Mouse (Mus musculus) adrenal gland, postnatal 36 days (tissue): ENCODE data around the gene Gm4131. TPM values are rescaled to one million over a fixed set of nuclear protein-coding genes. Genes with fewer than 3 reads are reported as not detected.
"Not testable (repeated sequence)": the region's sequence is repeated elsewhere in the genome, so short reads cannot be mapped to it uniquely, and the experiment has no call there.

ENCODE experiments used
- DNase-seq, 2 experiments: peaks; one replicate each; pipeline ENCODE4 v3.0.0; 2021; ENCODE audit warnings: mixed read lengths in 1 of 2
- long read RNA-seq, 2 experiments: library from polyadenylated mRNA; stranded (forward); transcript quantifications; one replicate each; pipeline ENCODE4 v2.0.0; 2021; ENCODE audit warnings: borderline sequencing depth in 2 of 2
- total RNA-seq, 2 experiments: library from RNA; stranded (reverse); gene quantifications; 2 replicates each; pipeline ENCODE4 v1.2.3; 2021

Gene Gm4131
- not detected for total RNA-seq
- long read RNA-seq, experiment 1 = 0 reads
- long read RNA-seq, experiment 2 = 0 reads

- not testable (repeated sequence) for DNase-seq
Observed at GRCm38 (mm10) chr14:62566821-62567220, at the start of gene Gm4131. Gm4131 (minus strand) TSS chr14:62566921.

- no peak for DNase-seq
Observed at GRCm38 (mm10) chr14:62609904-62610303, 43.2 kb upstream of the Gm4131 start.

- DNase-seq = peak; percentile 20 to 41
Observed at GRCm38 (mm10) chr14:62607791-62608196, 41.1 kb upstream of the Gm4131 start.

- DNase-seq = no peak
Observed at GRCm38 (mm10) chr14:62602869-62603268, 36.1 kb upstream of the Gm4131 start.

GRCm38 (mm10) chr14:62602271-62602670 is 35.5 kb upstream of the Gm4131 start:
- no peak for DNase-seq

- DNase-seq = no peak
Observed at GRCm38 (mm10) chr14:62600109-62600522, 33.4 kb upstream of the Gm4131 start.

- DNase-seq = no peak
Observed at GRCm38 (mm10) chr14:62585338-62585737, 18.6 kb upstream of the Gm4131 start.

GRCm38 (mm10) chr14:62584637-62585036 is 17.9 kb upstream of the Gm4131 start:
- DNase-seq = no peak

GRCm38 (mm10) chr14:62581768-62582167 is 15.0 kb upstream of the Gm4131 start:
- no peak for DNase-seq

- no peak for DNase-seq
Observed at GRCm38 (mm10) chr14:62580945-62581344, 14.2 kb upstream of the Gm4131 start.

GRCm38 (mm10) chr14:62575862-62576261 is 9.1 kb upstream of the Gm4131 start:
- no peak for DNase-seq

- DNase-seq = no peak
Observed at GRCm38 (mm10) chr14:62574906-62575305, 8.2 kb upstream of the Gm4131 start.

- no peak for DNase-seq
Observed at GRCm38 (mm10) chr14:62573454-62573853, 6.7 kb upstream of the Gm4131 start.

- DNase-seq = peak; percentile 21 to 52
Observed at GRCm38 (mm10) chr14:62570299-62570698, 3.6 kb upstream of the Gm4131 start.

GRCm38 (mm10) chr14:62569463-62569862 is 2.7 kb upstream of the Gm4131 start:
- no peak for DNase-seq

- peak; percentile 8 to 16 for DNase-seq
Observed at GRCm38 (mm10) chr14:62563679-62564078, 3.0 kb downstream of the Gm4131 start.

- DNase-seq = no peak
Observed at GRCm38 (mm10) chr14:62561875-62562748, 4.6 kb downstream of the Gm4131 start.

GRCm38 (mm10) chr14:62557111-62557510 is 9.6 kb downstream of the Gm4131 start:
- DNase-seq = no peak

GRCm38 (mm10) chr14:62555840-62556810 is 10.6 kb downstream of the Gm4131 start:
- no peak for DNase-seq

GRCm38 (mm10) chr14:62555309-62555829 is 11.4 kb downstream of the Gm4131 start, which contains the start of gene Fam124a:
Fam124a (plus strand) TSS chr14:62555737.
- peak; percentile 76 to 80 for DNase-seq

GRCm38 (mm10) chr14:62553786-62554185 is 12.9 kb downstream of the Gm4131 start:
- DNase-seq = no peak

- DNase-seq = no peak
Observed at GRCm38 (mm10) chr14:62552771-62553170, 13.9 kb downstream of the Gm4131 start.
